Mouse (Mus musculus): ENCODE measurements at regions not wholly inside any gene's neighbourhood (a gene's known extent, or its start where the extent isn't known, plus 50 kb on each side); places are given as distances from the start of the nearest gene placed in this dataset.

DNA sequence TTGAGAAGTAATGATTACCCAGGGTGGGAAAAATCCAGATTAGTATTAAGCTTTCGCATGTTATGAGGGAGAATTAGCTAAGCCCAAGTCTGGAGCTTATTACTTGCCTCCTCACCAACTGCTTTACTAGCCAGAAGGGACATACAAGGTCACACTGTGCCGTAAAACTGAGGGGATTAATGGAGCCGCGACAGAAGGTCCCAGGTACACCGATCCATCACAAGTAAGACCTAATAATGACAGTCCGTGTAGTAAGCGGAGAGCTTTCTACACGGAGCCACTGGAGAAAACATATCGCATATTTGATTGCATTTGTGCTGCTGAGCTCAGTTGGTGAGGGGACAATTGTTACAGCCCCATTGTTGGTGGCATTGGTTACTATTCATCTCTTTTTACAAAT, 133.1 kb upstream of the Sfrp2 start:
- TF ChIP-seq CTCF (IDR thresholded peaks at IDR 0.05; ENCODE audit: low read depth, low read length) = no peak
- no peak for TF ChIP-seq POLR2A (IDR thresholded peaks at IDR 0.05; ENCODE audit: insufficient read depth, low read length)
- no peak for TF ChIP-seq EP300 (IDR thresholded peaks at IDR 0.05; ENCODE audit: insufficient read depth, low read depth, low read length)

All from ES-Bruce4 (cell line).